In genomic region chr10:108581555-108582396, GRCm38 (mm10) we compare ENCODE assay signal across 9 mouse cellular contexts.
DNase-seq lines count a peak whose midpoint lies in the region; ATAC-seq lines count a peak whose summit lies in the region.
"Had no signal": no experiment of that assay in that cellular context is flagged by ENCODE, and none has a peak within 500 bp of the region (broad histone marks: within the 10 kb centered on the region; RNA-seq: fewer than 3 reads in every experiment).

No protein-coding gene starts in this region.

- H3K4me1 ChIP-seq in neural tube, embryonic 13.5 days (replicated peaks): peaks cover 25% of the 10 kb centered on the region
- H3K4me1 ChIP-seq in liver, embryonic 12.5 days: peaks cover 50% of the 10 kb centered on the region

- H3K4me2 ChIP-seq in neural tube, embryonic 13.5 days: no peak overlapping the region
- H3K4me2 ChIP-seq in liver, embryonic 12.5 days: peak overlapping the region; percentile 44

- H3K27me3 ChIP-seq in neural tube, embryonic 13.5 days: no peaks in the 10 kb centered on the region
- 0 out of 2 replicates have a peak, but pooled peaks cover 3% of the 10 kb centered on the region for H3K27me3 ChIP-seq in liver, embryonic 12.5 days (replicated peaks)

- DNase-seq in adrenal gland, adult 8-10 months: peak; percentile 6
- DNase-seq in adrenal gland, postnatal 4 days (ENCODE audit: low spot score in 2 of 2): no peak
- no peak for DNase-seq in neural tube, embryonic 10.5 days (ENCODE audit: extremely low spot score, low spot score)
- DNase-seq in thymus, postnatal 14 days: no peak
- DNase-seq in layer of hippocampus, postnatal 36 days: no peak
- DNase-seq: kidney, adult 18-20 months had no signal

- H3K9ac ChIP-seq in neural tube, embryonic 13.5 days: no peak overlapping the region
- H3K9ac ChIP-seq in liver, embryonic 12.5 days: no peak overlapping the region

- H3K27ac ChIP-seq in neural tube, embryonic 13.5 days (replicated peaks): peak overlapping the region; percentile 52; the same call in 1 of the 2 replicates
- H3K27ac ChIP-seq in liver, embryonic 12.5 days: peak overlapping the region; percentile 91

- WGBS in neural tube, embryonic 13.5 days: 58% methylated on average over 12 of the region's 12 CpGs
- WGBS in liver, embryonic 12.5 days (ENCODE audit: insufficient replicate concordance): 73% methylated on average over 12 of the region's 12 CpGs

- no peak for ATAC-seq in neural tube, embryonic 13.5 days (ENCODE audit: low read depth)
- ATAC-seq in liver, embryonic 12.5 days: no peak
- ATAC-seq in granulocyte monocyte progenitor cell, adult 5-6 weeks (replicated peaks; ENCODE audit: poor library complexity, severe bottlenecking): no peak

- H3K36me3 ChIP-seq in neural tube, embryonic 13.5 days: no peaks in the 10 kb centered on the region
- peaks cover 7% of the 10 kb centered on the region; the same call in 1 of the 2 replicates for H3K36me3 ChIP-seq in liver, embryonic 12.5 days

- no peaks in the 10 kb centered on the region for H3K9me3 ChIP-seq in neural tube, embryonic 13.5 days
- peaks cover 13% of the 10 kb centered on the region; the same call in 1 of the 2 replicates for H3K9me3 ChIP-seq in liver, embryonic 12.5 days (replicated peaks)

- H3K4me3 ChIP-seq in neural tube, embryonic 13.5 days: no peak overlapping the region
- H3K4me3 ChIP-seq in liver, embryonic 12.5 days: no peak overlapping the region
